Mouse (Mus musculus) heart, embryonic 11.5 days (tissue): Measurements from ENCODE around the gene Grk5. TPM values are rescaled to one million over a fixed set of nuclear protein-coding genes. Genes with fewer than 3 reads are reported as not detected.
A peak's percentile ranks its signal among the peaks of the same experiment; 100 is the strongest.
"Not testable (repeated sequence)": the region's sequence is repeated elsewhere in the genome, so short reads cannot be mapped to it uniquely, and the experiment has no call there.

Source experiments
- ATAC-seq: fragments of 200-750 bp; cut with Nextera tagmentation; replicated peaks from 2 replicates; pipeline ENCODE4 v1.8.0; 2017; ENCODE audit warnings: moderate library complexity; ENCODE audit not compliant: insufficient number of reproducible peaks, low FRiP score, low TSS enrichment
- H3K27ac ChIP-seq: fragments of 300-500 bp; sonication (generic); 2 replicates; pipeline ENCODE4 v1.5.1; 2014; ENCODE audit warnings: mild to moderate bottlenecking, low read depth, low read length
- H3K27me3 ChIP-seq: fragments of 300-500 bp; sonication (generic); 2 replicates; pipeline ENCODE4 v1.6.1; 2014; ENCODE audit warnings: mild to moderate bottlenecking, low read length, mixed read lengths; ENCODE audit not compliant: control insufficient read depth, insufficient read depth
- H3K36me3 ChIP-seq: fragments of 300-500 bp; sonication (generic); 2 replicates; pipeline ENCODE4 v1.6.1; 2014; ENCODE audit warnings: mild to moderate bottlenecking, low read length, moderate library complexity, mixed read lengths; ENCODE audit not compliant: control insufficient read depth, insufficient read depth
- H3K4me1 ChIP-seq: fragments of 300-500 bp; sonication (generic); 2 replicates; pipeline ENCODE4 v1.6.1; 2014; ENCODE audit warnings: low read length; ENCODE audit not compliant: control insufficient read depth, insufficient read depth
- H3K4me2 ChIP-seq: fragments of 300-500 bp; sonication (generic); 2 replicates; pipeline ENCODE4 v1.6.1; 2014; ENCODE audit warnings: mild to moderate bottlenecking, moderate library complexity
- H3K4me3 ChIP-seq: fragments of 300-500 bp; sonication (generic); 2 replicates; pipeline ENCODE4 v1.5.1; 2014; ENCODE audit warnings: low read depth, low read length
- H3K9ac ChIP-seq: fragments of 300-500 bp; sonication (generic); 2 replicates; pipeline ENCODE4 v1.6.1; 2014; ENCODE audit warnings: mild to moderate bottlenecking, low read depth, low read length, moderate library complexity
- H3K9me3 ChIP-seq: fragments of 300-500 bp; sonication (generic); replicated peaks from 2 replicates; pipeline ENCODE4 v1.6.1; 2016; ENCODE audit warnings: low read length; ENCODE audit not compliant: control insufficient read depth
- WGBS: fragments of 180-500 bp; shearing (Covaris S2); extraction: QIAGEN DNeasy Blood & Tissue Kit; methylation state at CpG from one replicate; pipeline ENCODE4 v1.1.7; 2014; ENCODE audit not compliant: insufficient replicate concordance; 5-methylcytosine and 5-hydroxymethylcytosine counted together
- polyA plus RNA-seq: library from polyadenylated mRNA; unstranded; fragments of >200 nt; fragmentation: Nextera tagmentation; extraction: Ambion mirVana; gene quantifications from 2 replicates; pipeline ENCODE4 v1.2.1, GENCODE M21; 2014

The Grk5 gene
- polyA plus RNA-seq, 1 experiment from 2014 or later: 4.9 TPM

GRCm38 (mm10) chr19:60916869-60917570, 27.5 kb downstream of the Grk5 start:
- Histone ChIP-seq H3K36me3 (no peaks in the 10 kb centered on the region), H3K4me3 (no peak overlapping the region), H3K4me1 (peaks cover 18% of the 10 kb centered on the region), H3K27ac (no peak overlapping the region), H3K27me3 (no peaks in the 10 kb centered on the region), H3K9me3 (no peaks in the 10 kb centered on the region), H3K4me2 (no peak overlapping the region), H3K9ac (no peak overlapping the region)
- no peak for ATAC-seq
- 79% methylated on average over 6 of the region's 6 CpGs for WGBS

GRCm38 (mm10) chr19:60924534-60924933, 35.0 kb downstream of the Grk5 start:
- not testable (repeated sequence) for H3K4me2 ChIP-seq, H3K4me3 ChIP-seq, H3K9ac ChIP-seq, H3K27ac ChIP-seq, ATAC-seq, H3K9me3 ChIP-seq, H3K36me3 ChIP-seq, H3K4me1 ChIP-seq, H3K27me3 ChIP-seq

GRCm38 (mm10) chr19:60935001-60935400, 45.5 kb downstream of the Grk5 start:
- peaks cover 10% of the 10 kb centered on the region for H3K4me1 ChIP-seq
- H3K4me2 ChIP-seq: no peak overlapping the region
- H3K36me3 ChIP-seq: no peaks in the 10 kb centered on the region
- no peak overlapping the region for H3K27ac ChIP-seq
- H3K9ac ChIP-seq: no peak overlapping the region
- H3K9me3 ChIP-seq: no peaks in the 10 kb centered on the region
- H3K27me3 ChIP-seq: no peaks in the 10 kb centered on the region
- H3K4me3 ChIP-seq: no peak overlapping the region
- ATAC-seq: no peak

GRCm38 (mm10) chr19:60939954-60940379, 50.4 kb downstream of the Grk5 start:
- H3K36me3 ChIP-seq: no peaks in the 10 kb centered on the region
- peak overlapping the region; percentile 16; the same call in 1 of the 2 replicates for H3K4me2 ChIP-seq
- H3K9ac ChIP-seq: no peak overlapping the region
- no peaks in the 10 kb centered on the region for H3K27me3 ChIP-seq
- WGBS: 12% methylated on average over 1 of the region's 1 CpGs
- ATAC-seq: peak; percentile 84
- no peak overlapping the region for H3K4me3 ChIP-seq
- peak overlapping the region; percentile 82 for H3K27ac ChIP-seq
- H3K4me1 ChIP-seq: peaks cover 13% of the 10 kb centered on the region
- H3K9me3 ChIP-seq: no peaks in the 10 kb centered on the region

GRCm38 (mm10) chr19:60940866-60941265, 51.3 kb downstream of the Grk5 start:
- Histone ChIP-seq H3K4me3 (no peak overlapping the region), H3K9ac (no peak overlapping the region), H3K9me3 (no peaks in the 10 kb centered on the region), H3K4me2 (no peak overlapping the region), H3K4me1 (peaks cover 13% of the 10 kb centered on the region), H3K36me3 (no peaks in the 10 kb centered on the region), H3K27me3 (no peaks in the 10 kb centered on the region), H3K27ac (peak overlapping the region; percentile 82)
- WGBS: 74% methylated on average over 1 of the region's 1 CpGs
- no peak for ATAC-seq

- no peaks in the 10 kb centered on the region for H3K36me3 ChIP-seq
- no peaks in the 10 kb centered on the region for H3K9me3 ChIP-seq
- no peak overlapping the region for H3K9ac ChIP-seq
- ATAC-seq: no peak
- peaks cover 13% of the 10 kb centered on the region for H3K4me1 ChIP-seq
- no peaks in the 10 kb centered on the region for H3K27me3 ChIP-seq
- no peak overlapping the region for H3K4me3 ChIP-seq
- peak overlapping the region; percentile 23 for H3K27ac ChIP-seq
- H3K4me2 ChIP-seq: no peak overlapping the region
- WGBS: 52% methylated on average over 3 of the region's 3 CpGs
Observed at GRCm38 (mm10) chr19:60945801-60946311, 56.3 kb downstream of the Grk5 start.

DNA sequence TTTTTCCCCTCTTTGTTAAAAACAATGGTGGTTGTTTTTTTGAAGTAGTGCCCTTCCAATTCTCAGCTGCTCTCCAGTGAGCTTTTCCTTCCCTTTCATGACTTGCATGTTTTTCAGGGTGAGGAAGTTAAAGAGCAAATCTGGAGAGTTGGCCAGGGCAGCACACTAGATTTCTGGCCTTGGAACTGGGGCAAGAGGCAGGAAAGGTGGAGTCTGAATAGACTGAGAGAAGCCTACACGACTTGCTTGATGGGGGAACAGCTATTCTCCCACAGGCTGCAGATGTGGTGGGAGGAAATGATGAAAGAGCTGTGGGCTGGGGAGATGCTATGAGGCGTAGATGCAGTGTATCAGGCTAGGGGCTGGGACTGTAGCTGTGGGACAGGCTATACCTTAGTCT, 57.1 kb downstream of the Grk5 start:
- Histone ChIP-seq H3K36me3 (no peaks in the 10 kb centered on the region), H3K9ac (no peak overlapping the region), H3K27ac (peak overlapping the region; percentile 23), H3K4me1 (peaks cover 17% of the 10 kb centered on the region), H3K27me3 (no peaks in the 10 kb centered on the region), H3K4me3 (no peak overlapping the region), H3K4me2 (no peak overlapping the region), H3K9me3 (no peaks in the 10 kb centered on the region)
- 59% methylated on average over 2 of the region's 2 CpGs for WGBS
- ATAC-seq: no peak

DNA sequence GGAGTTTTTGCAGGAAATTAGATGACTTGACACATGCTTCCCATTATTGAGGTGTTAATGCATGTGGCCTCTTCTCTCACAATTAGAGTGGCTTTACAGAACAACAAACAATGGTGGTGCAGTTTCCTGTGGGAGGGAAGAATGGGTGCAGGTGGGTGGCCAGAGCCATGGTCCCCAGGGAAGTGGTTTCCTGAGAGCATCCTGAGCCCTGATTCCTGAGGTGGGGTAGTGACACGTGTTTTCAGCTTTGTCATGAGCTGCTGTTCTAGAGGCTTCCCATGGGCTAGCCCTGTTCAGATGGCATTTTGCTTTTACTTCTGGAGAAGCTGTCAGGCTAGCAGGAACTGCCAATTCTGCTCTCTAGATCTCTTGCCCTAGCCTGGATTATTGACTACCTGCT, 59.4 kb downstream of the Grk5 start:
- Histone ChIP-seq H3K4me2 (no peak overlapping the region), H3K4me3 (no peak overlapping the region), H3K27me3 (no peaks in the 10 kb centered on the region), H3K9me3 (no peaks in the 10 kb centered on the region), H3K36me3 (no peaks in the 10 kb centered on the region), H3K9ac (no peak overlapping the region), H3K27ac (no peak overlapping the region), H3K4me1 (peaks cover 30% of the 10 kb centered on the region)
- ATAC-seq: no peak
- 43% methylated on average over 1 of the region's 1 CpGs for WGBS
